Mouse (Mus musculus) skeletal muscle tissue, adult 2 months (tissue): ENCODE data around the gene Atp8a2.

Experiments
- DNase-seq: peaks from one replicate; pipeline ENCODE4 v3.0.0-alpha.2; 2012; ENCODE audit warnings: low read depth, low spot score

The Atp8a2 gene

GRCm38 (mm10) chr14:59919865-59920264 is 277.1 kb downstream of the Atp8a2 start:
- no peak for DNase-seq

- no peak for DNase-seq
Observed at GRCm38 (mm10) chr14:59903484-59904130, 293.4 kb downstream of the Atp8a2 start.

GRCm38 (mm10) chr14:59893971-59894370 is 303.0 kb downstream of the Atp8a2 start:
- DNase-seq = no peak

- DNase-seq = no peak
Observed at GRCm38 (mm10) chr14:59892084-59892483, 304.9 kb downstream of the Atp8a2 start.

- no peak for DNase-seq
Observed at GRCm38 (mm10) chr14:59891491-59891890, 305.5 kb downstream of the Atp8a2 start.

GRCm38 (mm10) chr14:59890818-59891217 is 306.2 kb downstream of the Atp8a2 start:
- no peak for DNase-seq

- DNase-seq = no peak
Observed at GRCm38 (mm10) chr14:59890107-59890506, 306.9 kb downstream of the Atp8a2 start.

GRCm38 (mm10) chr14:59888446-59888845 is 308.5 kb downstream of the Atp8a2 start:
- no peak for DNase-seq

- DNase-seq = no peak
Observed at GRCm38 (mm10) chr14:59888046-59888445, 308.9 kb downstream of the Atp8a2 start.

- peak; percentile 21 for DNase-seq
Observed at GRCm38 (mm10) chr14:59887061-59887861, 309.7 kb downstream of the Atp8a2 start.

GRCm38 (mm10) chr14:59883517-59884069 is 313.4 kb downstream of the Atp8a2 start:
- no peak for DNase-seq

- no peak for DNase-seq
Observed at GRCm38 (mm10) chr14:59880829-59881228, 316.1 kb downstream of the Atp8a2 start.

GRCm38 (mm10) chr14:59878248-59878647 is 318.7 kb downstream of the Atp8a2 start:
- DNase-seq = no peak

GRCm38 (mm10) chr14:59876525-59876924 is 320.5 kb downstream of the Atp8a2 start:
- no peak for DNase-seq

- no peak for DNase-seq
Observed at GRCm38 (mm10) chr14:59868369-59868768, 328.6 kb downstream of the Atp8a2 start.

GRCm38 (mm10) chr14:59867749-59868148 is 329.2 kb downstream of the Atp8a2 start:
- no peak for DNase-seq

- no peak for DNase-seq
Observed at GRCm38 (mm10) chr14:59866001-59866400, 331.0 kb downstream of the Atp8a2 start.

- DNase-seq = no peak
Observed at GRCm38 (mm10) chr14:59862351-59862750, 334.6 kb downstream of the Atp8a2 start.

- no peak for DNase-seq
Observed at GRCm38 (mm10) chr14:59859830-59860229, 337.1 kb downstream of the Atp8a2 start.

- DNase-seq = no peak
Observed at GRCm38 (mm10) chr14:59858501-59859225, 338.3 kb downstream of the Atp8a2 start.

GRCm38 (mm10) chr14:59853139-59853538 is 343.8 kb downstream of the Atp8a2 start:
- no peak for DNase-seq
